8 mouse cellular contexts compared by ENCODE assay signal in the genomic region with DNA sequence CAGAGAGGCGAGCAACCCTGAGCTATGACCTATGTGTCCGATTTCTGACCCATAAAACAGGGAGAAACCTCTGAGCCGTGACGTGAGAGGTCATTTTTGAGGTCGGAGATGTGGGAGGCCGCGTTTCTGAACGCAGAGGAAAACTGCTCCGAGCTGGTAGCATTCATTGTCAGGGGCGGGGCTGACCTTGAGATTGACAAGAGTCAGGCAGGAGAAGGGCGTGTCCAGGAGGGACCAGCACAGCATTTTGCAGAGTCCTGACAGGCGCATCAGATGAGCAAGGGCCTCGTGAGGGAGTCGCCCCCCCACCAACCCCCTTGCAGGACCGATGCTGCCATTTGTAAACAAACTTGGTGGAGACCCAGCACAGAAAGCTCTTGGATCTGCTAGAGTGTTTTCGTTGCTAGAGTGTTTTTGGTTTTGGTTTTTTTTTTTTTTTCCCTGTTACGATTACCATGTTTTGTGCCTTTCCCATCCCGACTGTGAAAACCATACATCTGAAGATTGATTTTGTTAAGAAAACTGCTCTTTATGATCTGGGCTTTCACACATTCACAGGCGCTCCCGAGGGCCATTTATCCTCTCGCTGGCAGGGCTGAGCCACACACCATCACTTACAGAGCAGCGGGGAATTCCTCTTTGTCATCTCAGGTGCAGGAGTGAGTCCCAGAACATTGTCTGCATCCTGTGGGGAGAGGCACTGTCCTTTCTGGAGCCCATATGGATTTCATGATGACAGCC.
A peak's percentile ranks its signal among the peaks of the same experiment; 100 is the strongest.
DNase-seq lines count a peak whose midpoint lies in the region; ATAC-seq and TF ChIP-seq lines count a peak whose summit lies in the region.

No protein-coding gene starts in this region.

- H3K4me1 ChIP-seq in heart, embryonic 14.5 days (ENCODE audit: control insufficient read depth in 2 of 2, insufficient read depth in 2 of 2, low read length in 2 of 2) = 0 out of 4 replicates have a peak, but pooled peaks cover 0 to 3% of the 10 kb centered on the region in 2 experiments
- H3K4me1 ChIP-seq in forebrain, embryonic 12.5 days = peaks cover 25% of the 10 kb centered on the region
- H3K4me1 ChIP-seq in limb, embryonic 14.5 days (ENCODE audit: control insufficient read depth, insufficient read depth, low read length) = no peaks in the 10 kb centered on the region

- H3K4me3 ChIP-seq in heart, embryonic 14.5 days (ENCODE audit: control insufficient read depth in 1 of 2, insufficient read depth in 1 of 2, low read depth in 1 of 2, low read length in 2 of 2) = no peak overlapping the region
- H3K4me3 ChIP-seq in forebrain, embryonic 12.5 days (replicated peaks) = no peak overlapping the region
- H3K4me3 ChIP-seq in limb, embryonic 14.5 days (replicated peaks; ENCODE audit: low read length) = no peak overlapping the region

- H3K27ac ChIP-seq in heart, embryonic 14.5 days (replicated peaks in 1 of 2; ENCODE audit: control insufficient read depth in 1 of 2, insufficient read depth in 1 of 2, low read depth in 2 of 2, low read length in 2 of 2) = no peak overlapping the region
- peak overlapping the region; percentile 67 for H3K27ac ChIP-seq in forebrain, embryonic 12.5 days
- no peak overlapping the region for H3K27ac ChIP-seq in limb, embryonic 14.5 days (replicated peaks; ENCODE audit: low read depth, low read length)

- H3K27me3 ChIP-seq in heart, embryonic 14.5 days (ENCODE audit: control insufficient read depth, insufficient read depth, low read length) = no peaks in the 10 kb centered on the region
- no peaks in the 10 kb centered on the region; the same call in 1 of the 2 replicates for H3K27me3 ChIP-seq in forebrain, embryonic 12.5 days
- no peaks in the 10 kb centered on the region for H3K27me3 ChIP-seq in limb, embryonic 14.5 days (ENCODE audit: control insufficient read depth, insufficient read depth, low read length)

- TF ChIP-seq POLR2A in limb, embryonic 14.5 days (IDR thresholded peaks at IDR 0.05; ENCODE audit: borderline replicate concordance, extremely low read depth, insufficient read depth, insufficient read length) = no peak

- intact Hi-C loops in left cerebral cortex, postnatal 25 days (cut with DNase I) = no loop called here

- no peak overlapping the region for H3K9ac ChIP-seq in heart, embryonic 14.5 days (ENCODE audit: low read length)
- H3K9ac ChIP-seq in forebrain, embryonic 12.5 days = no peak overlapping the region
- no peak overlapping the region for H3K9ac ChIP-seq in limb, embryonic 14.5 days (ENCODE audit: low read depth, low read length, severe bottlenecking)

- H3K9me3 ChIP-seq in heart, embryonic 14.5 days (ENCODE audit: control insufficient read depth, low read length) = no peaks in the 10 kb centered on the region
- 0 out of 2 replicates have a peak, but pooled peaks cover 4% of the 10 kb centered on the region for H3K9me3 ChIP-seq in forebrain, embryonic 12.5 days
- H3K9me3 ChIP-seq in limb, embryonic 14.5 days (ENCODE audit: control insufficient read depth, low read length) = no peaks in the 10 kb centered on the region; the same call in 1 of the 2 replicates

- no peaks in the 10 kb centered on the region for H3K36me3 ChIP-seq in heart, embryonic 14.5 days (ENCODE audit: control insufficient read depth, insufficient read depth, low read length)
- no peaks in the 10 kb centered on the region for H3K36me3 ChIP-seq in forebrain, embryonic 12.5 days (replicated peaks)
- no peaks in the 10 kb centered on the region for H3K36me3 ChIP-seq in limb, embryonic 14.5 days (ENCODE audit: control insufficient read depth, insufficient read depth, low read length)

- peak overlapping the region; percentile 38 for H3K4me2 ChIP-seq in heart, embryonic 14.5 days (ENCODE audit: low read length)
- peak overlapping the region; percentile 15 for H3K4me2 ChIP-seq in forebrain, embryonic 12.5 days
- peak overlapping the region; percentile 27; the same call in 1 of the 2 replicates for H3K4me2 ChIP-seq in limb, embryonic 14.5 days (replicated peaks; ENCODE audit: low read depth, low read length, severe bottlenecking)

- ATAC-seq in heart, embryonic 14.5 days (ENCODE audit: insufficient number of reproducible peaks, insufficient read depth, low FRiP score, low read depth) = no peak
- no peak; the same call in 1 of the 2 replicates for ATAC-seq in forebrain, embryonic 12.5 days (ENCODE audit: low FRiP score)
- ATAC-seq in limb, embryonic 14.5 days (ENCODE audit: low FRiP score, low read depth) = no peak

- DNase-seq in heart, adult 8-10 months (ENCODE audit: low spot score) = no peak
- DNase-seq in MN1 (ENCODE audit: low spot score) = peak; percentile 42
- DNase-seq in limb, embryonic 14.5 days (ENCODE audit: low spot score) = no peak
- peak; percentile 11 for DNase-seq in thymus, postnatal 4 days
- DNase-seq in left cerebral cortex, adult 9 months (ENCODE audit: low spot score in 2 of 2) = no peak
- DNase-seq in left cerebral cortex, postnatal 25 days (ENCODE audit: low spot score in 2 of 2) = no peak

- 15% methylated on average over 22 of the region's 22 CpGs for WGBS in heart, embryonic 14.5 days
- 15% methylated on average over 22 of the region's 22 CpGs for WGBS in forebrain, embryonic 12.5 days
- whole genome bisulfite sequencing in limb, embryonic 14.5 days = 8% methylated on average over 22 of the region's 22 CpGs

Comparison
In these comparisons a context has a peak if more than half of its experiments do, and no peak if none do; other contexts are left out.
1. DNase-seq: peak in MN1 (single experiment) and thymus, postnatal 4 days (single experiment); none in heart, adult 8-10 months (single experiment), limb, embryonic 14.5 days (single experiment), left cerebral cortex, adult 9 months (0 of 2) and left cerebral cortex, postnatal 25 days (0 of 2).
2. Peak in every context shown above with its lines, with median percentiles within 50 percentile points of each other: H3K4me2 ChIP-seq.